Mouse (Mus musculus): ENCODE measurements around the gene Nr3c2. TPM values are rescaled to one million over a fixed set of nuclear protein-coding genes. Genes with fewer than 3 reads are reported as not detected.
A peak's percentile ranks its signal among the peaks of the same experiment; 100 is the strongest.

The Nr3c2 gene
- polyA plus RNA-seq, 1 experiment from 2014 or later, result 0.90 TPM

DNA sequence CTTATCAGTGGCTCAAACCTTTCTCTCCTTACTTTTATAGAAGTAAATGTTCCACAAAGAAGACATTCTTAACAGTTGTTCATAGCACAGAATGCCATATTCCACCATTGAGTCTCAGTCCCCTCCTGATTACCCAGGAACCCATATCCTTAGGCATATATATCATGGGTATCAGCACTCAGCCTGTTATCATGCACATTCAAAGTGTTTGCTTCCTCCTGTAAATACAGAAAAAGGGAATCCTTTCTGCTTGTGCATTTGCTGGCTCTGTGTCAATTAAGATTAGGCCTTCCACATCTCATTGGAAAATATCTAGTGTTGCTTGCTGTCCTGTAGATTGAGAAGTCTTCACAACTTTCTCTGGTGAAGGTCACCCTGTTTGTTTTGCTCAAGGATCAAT lies 12.0 kb downstream of the Nr3c2 start:
- H3K27ac ChIP-seq, result no peak overlapping the region

DNA sequence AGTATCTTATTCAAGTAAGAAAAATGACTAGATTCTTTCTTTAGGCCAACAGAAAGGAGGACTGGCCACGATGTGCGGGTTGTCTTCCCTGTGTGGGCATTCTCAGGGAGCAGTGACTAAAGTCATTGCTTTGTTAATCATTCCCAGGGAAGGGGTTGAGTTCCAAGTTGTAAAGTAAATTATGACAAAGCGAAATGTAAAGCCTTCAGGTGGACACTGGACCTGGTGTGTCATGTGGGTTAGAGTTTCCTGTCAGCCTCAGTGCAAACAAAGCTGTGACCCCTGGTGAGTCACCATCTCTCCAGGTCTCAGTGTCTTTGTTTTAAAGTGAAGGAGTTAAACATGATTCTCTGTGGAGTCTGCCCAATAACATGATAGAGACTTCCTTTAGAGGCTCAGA lies 13.4 kb downstream of the Nr3c2 start:
- no peaks in the 10 kb centered on the region for H3K27me3 ChIP-seq
- no peak for ATAC-seq
- H3K36me3 ChIP-seq (ENCODE audit: poor library complexity, severe bottlenecking), result no peaks in the 10 kb centered on the region
- no peaks in the 10 kb centered on the region for H3K9me3 ChIP-seq (replicated peaks)
- no peaks in the 10 kb centered on the region for H3K4me1 ChIP-seq
- no peak overlapping the region for H3K27ac ChIP-seq
- no peak overlapping the region for H3K9ac ChIP-seq
- no peak overlapping the region for H3K4me3 ChIP-seq
- WGBS, result 90% methylated on average over 3 of the region's 3 CpGs
- H3K4me2 ChIP-seq, result no peak overlapping the region

More for the DNA sequence above, 12.0 kb downstream of the Nr3c2 start:
- Histone ChIP-seq H3K4me3 (no peak overlapping the region), H3K36me3 (ENCODE audit: poor library complexity, severe bottlenecking) (no peaks in the 10 kb centered on the region), H3K4me1 (no peaks in the 10 kb centered on the region), H3K27me3 (no peaks in the 10 kb centered on the region), H3K9ac (no peak overlapping the region), H3K4me2 (no peak overlapping the region), H3K9me3 (replicated peaks) (no peaks in the 10 kb centered on the region)
- ATAC-seq, result no peak

DNA sequence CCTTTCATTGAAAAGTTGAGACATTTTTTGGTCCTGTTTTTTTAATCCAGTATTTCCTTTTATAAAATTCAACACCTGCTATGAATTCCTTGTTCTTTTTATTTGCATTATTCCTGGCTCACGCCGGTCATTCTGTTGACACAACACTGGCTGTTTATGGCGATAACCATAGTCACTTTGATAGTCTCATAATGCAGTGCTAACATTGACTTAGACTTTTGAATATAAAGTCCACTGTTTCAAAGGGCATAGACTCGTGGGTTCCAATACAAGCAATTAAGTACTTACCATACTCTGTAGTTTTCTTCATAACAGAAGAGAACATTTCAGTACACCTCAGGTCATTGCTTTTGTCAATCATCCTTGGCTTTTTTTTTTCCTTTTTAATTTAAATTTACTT lies 14.0 kb downstream of the Nr3c2 start:
- no peaks in the 10 kb centered on the region for H3K9me3 ChIP-seq (replicated peaks)
- no peak overlapping the region for H3K9ac ChIP-seq
- no peaks in the 10 kb centered on the region for H3K27me3 ChIP-seq
- ATAC-seq, result no peak
- 85% methylated on average over 4 of the region's 4 CpGs for WGBS
- no peaks in the 10 kb centered on the region for H3K4me1 ChIP-seq
- H3K27ac ChIP-seq, result no peak overlapping the region
- no peak overlapping the region for H3K4me2 ChIP-seq
- no peak overlapping the region for H3K4me3 ChIP-seq
- no peaks in the 10 kb centered on the region for H3K36me3 ChIP-seq (ENCODE audit: poor library complexity, severe bottlenecking)

DNA sequence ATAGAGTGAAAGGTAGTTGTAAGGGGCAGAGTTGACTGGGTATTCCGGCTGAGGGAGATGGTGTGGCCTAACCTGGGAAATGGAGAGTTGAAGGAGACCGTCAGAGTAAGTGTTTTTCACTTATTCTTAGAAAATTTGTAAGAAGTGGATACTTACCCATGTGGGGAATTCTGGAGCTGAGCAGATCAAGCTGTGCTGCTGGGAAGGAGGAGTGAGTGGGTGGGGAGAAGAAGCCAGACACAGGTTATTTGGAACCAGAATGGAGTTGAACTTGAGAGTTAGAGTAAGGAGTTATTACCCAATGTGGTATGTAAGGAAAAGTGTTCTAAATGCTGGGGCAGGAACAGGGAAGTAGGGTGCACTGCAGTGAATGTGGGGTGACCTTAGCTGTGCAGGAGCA lies 16.0 kb downstream of the Nr3c2 start:
- no peak for ATAC-seq
- Histone ChIP-seq H3K9me3 (replicated peaks) (no peaks in the 10 kb centered on the region), H3K27me3 (no peaks in the 10 kb centered on the region), H3K4me2 (no peak overlapping the region), H3K4me1 (no peaks in the 10 kb centered on the region), H3K27ac (no peak overlapping the region), H3K4me3 (no peak overlapping the region), H3K36me3 (ENCODE audit: poor library complexity, severe bottlenecking) (no peaks in the 10 kb centered on the region), H3K9ac (no peak overlapping the region)
- 87% methylated on average over 2 of the region's 2 CpGs for WGBS

GRCm38 (mm10) chr8:76919546-76919945 lies 20.3 kb downstream of the Nr3c2 start:
- H3K9me3 ChIP-seq (replicated peaks), result no peaks in the 10 kb centered on the region
- H3K27ac ChIP-seq, result no peak overlapping the region
- H3K9ac ChIP-seq, result no peak overlapping the region
- no peak overlapping the region for H3K4me3 ChIP-seq
- H3K4me2 ChIP-seq, result no peak overlapping the region
- no peak for ATAC-seq
- H3K36me3 ChIP-seq (ENCODE audit: poor library complexity, severe bottlenecking), result no peaks in the 10 kb centered on the region
- no peaks in the 10 kb centered on the region for H3K4me1 ChIP-seq
- H3K27me3 ChIP-seq, result no peaks in the 10 kb centered on the region
- WGBS, result 81% methylated on average over 2 of the region's 2 CpGs

DNA sequence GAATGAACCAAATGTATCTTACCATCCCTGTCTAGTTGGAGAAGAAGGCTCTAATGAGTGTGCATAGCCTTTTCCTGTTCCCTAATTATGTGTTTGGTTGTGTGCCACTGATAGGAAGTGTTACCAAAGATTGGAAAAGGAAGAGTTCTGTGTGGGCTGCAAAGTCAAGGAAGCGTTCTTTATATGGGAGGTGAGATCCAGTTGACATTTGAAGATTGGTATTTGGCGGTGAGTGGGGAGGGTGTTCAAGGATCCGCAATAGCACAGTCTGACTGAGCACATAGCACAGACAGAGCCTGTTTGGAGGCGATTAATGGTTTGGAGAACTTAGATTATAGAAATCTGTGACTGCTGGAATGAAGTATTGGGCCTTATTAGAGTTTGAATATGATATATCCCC lies 24.9 kb downstream of the Nr3c2 start:
- H3K9ac ChIP-seq, result no peak overlapping the region
- no peaks in the 10 kb centered on the region for H3K4me1 ChIP-seq
- no peak overlapping the region for H3K27ac ChIP-seq
- H3K4me2 ChIP-seq, result no peak overlapping the region
- no peaks in the 10 kb centered on the region for H3K36me3 ChIP-seq (ENCODE audit: poor library complexity, severe bottlenecking)
- no peak for ATAC-seq
- no peak overlapping the region for H3K4me3 ChIP-seq
- WGBS, result 95% methylated on average over 4 of the region's 4 CpGs
- no peaks in the 10 kb centered on the region for H3K9me3 ChIP-seq (replicated peaks)
- H3K27me3 ChIP-seq, result no peaks in the 10 kb centered on the region

- Histone ChIP-seq H3K27me3 (no peaks in the 10 kb centered on the region), H3K4me3 (no peak overlapping the region), H3K27ac (no peak overlapping the region), H3K4me2 (no peak overlapping the region), H3K9me3 (replicated peaks) (no peaks in the 10 kb centered on the region), H3K36me3 (ENCODE audit: poor library complexity, severe bottlenecking) (no peaks in the 10 kb centered on the region), H3K4me1 (no peaks in the 10 kb centered on the region), H3K9ac (no peak overlapping the region)
- no peak for ATAC-seq
- 98% methylated on average over 1 of the region's 1 CpGs for WGBS
These were observed 29.1 kb downstream of the Nr3c2 start for GRCm38 (mm10) chr8:76928326-76928725.

- Histone ChIP-seq H3K4me3 (no peak overlapping the region), H3K4me1 (no peaks in the 10 kb centered on the region), H3K36me3 (ENCODE audit: poor library complexity, severe bottlenecking) (no peaks in the 10 kb centered on the region), H3K27ac (no peak overlapping the region), H3K9me3 (replicated peaks) (no peaks in the 10 kb centered on the region), H3K27me3 (no peaks in the 10 kb centered on the region), H3K4me2 (no peak overlapping the region), H3K9ac (no peak overlapping the region)
- 91% methylated on average over 5 of the region's 5 CpGs for WGBS
- ATAC-seq, result no peak
These were observed 29.6 kb downstream of the Nr3c2 start for GRCm38 (mm10) chr8:76928808-76929207.

DNA sequence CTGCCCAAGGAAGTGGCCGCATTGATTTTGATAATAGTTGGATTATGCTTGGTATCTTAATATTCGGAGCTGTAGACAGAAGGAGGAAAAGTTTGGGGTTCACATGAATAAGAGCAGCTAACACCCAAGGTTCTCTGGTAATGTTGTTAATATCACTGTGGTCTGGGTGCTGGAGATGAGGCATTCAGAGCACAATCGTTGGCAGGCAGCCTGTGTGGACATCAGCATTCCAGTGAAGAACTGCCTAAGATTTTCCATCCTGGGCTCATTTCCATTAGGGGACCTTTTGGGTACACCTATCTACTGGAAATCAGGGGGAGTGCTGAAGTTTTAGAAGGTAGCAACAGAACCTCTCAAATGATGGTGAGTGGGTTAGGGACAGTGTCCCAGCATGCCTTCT lies 65.8 kb downstream of the Nr3c2 start:
- Histone ChIP-seq H3K4me3 (no peak overlapping the region), H3K4me2 (no peak overlapping the region), H3K9me3 (replicated peaks) (no peaks in the 10 kb centered on the region), H3K27ac (no peak overlapping the region), H3K4me1 (no peaks in the 10 kb centered on the region), H3K9ac (no peak overlapping the region), H3K27me3 (no peaks in the 10 kb centered on the region), H3K36me3 (ENCODE audit: poor library complexity, severe bottlenecking) (no peaks in the 10 kb centered on the region)
- no peak for ATAC-seq
- WGBS, result 95% methylated on average over 3 of the region's 3 CpGs

DNA sequence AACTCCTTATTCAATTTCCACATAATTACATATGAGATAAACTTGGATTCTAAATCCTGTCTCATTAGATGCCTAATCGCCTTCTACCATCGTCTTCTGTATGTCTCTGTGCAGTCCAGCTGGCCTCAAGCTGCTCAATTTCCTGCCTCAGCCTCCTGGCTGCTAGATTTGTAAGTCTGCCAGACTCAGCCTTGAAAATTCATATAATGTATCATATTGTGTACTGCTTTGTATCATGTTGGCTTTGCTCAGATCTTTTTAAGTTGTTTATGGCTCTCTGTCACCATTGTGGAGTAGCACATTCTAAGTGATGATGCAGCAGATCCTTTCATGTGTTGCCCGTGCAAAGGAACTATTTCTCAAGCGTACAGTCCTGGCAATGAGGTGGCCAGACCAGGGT lies 71.9 kb downstream of the Nr3c2 start:
- Histone ChIP-seq H3K27ac (no peak overlapping the region), H3K9me3 (replicated peaks) (no peaks in the 10 kb centered on the region), H3K4me3 (no peak overlapping the region), H3K27me3 (no peaks in the 10 kb centered on the region), H3K4me2 (no peak overlapping the region), H3K9ac (no peak overlapping the region), H3K4me1 (peaks cover 12% of the 10 kb centered on the region), H3K36me3 (ENCODE audit: poor library complexity, severe bottlenecking) (no peaks in the 10 kb centered on the region)
- no peak for ATAC-seq
- 90% methylated on average over 4 of the region's 4 CpGs for WGBS

GRCm38 (mm10) chr8:76971761-76972404 lies 72.6 kb downstream of the Nr3c2 start:
- no peaks in the 10 kb centered on the region for H3K27me3 ChIP-seq
- H3K4me2 ChIP-seq, result no peak overlapping the region
- H3K9ac ChIP-seq, result no peak overlapping the region
- 87% methylated on average over 9 of the region's 9 CpGs for WGBS
- no peak overlapping the region for H3K27ac ChIP-seq
- H3K9me3 ChIP-seq (replicated peaks), result no peaks in the 10 kb centered on the region
- H3K4me3 ChIP-seq, result no peak overlapping the region
- H3K36me3 ChIP-seq (ENCODE audit: poor library complexity, severe bottlenecking), result no peaks in the 10 kb centered on the region
- ATAC-seq, result no peak
- peaks cover 12% of the 10 kb centered on the region for H3K4me1 ChIP-seq

- Histone ChIP-seq H3K27ac (no peak overlapping the region), H3K4me2 (no peak overlapping the region), H3K4me1 (peaks cover 12% of the 10 kb centered on the region), H3K9ac (no peak overlapping the region), H3K4me3 (no peak overlapping the region), H3K27me3 (no peaks in the 10 kb centered on the region), H3K9me3 (replicated peaks) (no peaks in the 10 kb centered on the region), H3K36me3 (ENCODE audit: poor library complexity, severe bottlenecking) (no peaks in the 10 kb centered on the region)
- peak; percentile 92 for ATAC-seq
- WGBS, result 38% methylated on average over 8 of the region's 8 CpGs
These were observed 73.8 kb downstream of the Nr3c2 start for GRCm38 (mm10) chr8:76972947-76973552.

- no peak for ATAC-seq
- 84% methylated on average over 4 of the region's 4 CpGs for WGBS
- Histone ChIP-seq H3K36me3 (ENCODE audit: poor library complexity, severe bottlenecking) (no peaks in the 10 kb centered on the region), H3K27me3 (no peaks in the 10 kb centered on the region), H3K4me2 (no peak overlapping the region), H3K4me3 (no peak overlapping the region), H3K9me3 (replicated peaks) (no peaks in the 10 kb centered on the region), H3K27ac (no peak overlapping the region), H3K9ac (no peak overlapping the region), H3K4me1 (peaks cover 5% of the 10 kb centered on the region; the same call in 1 of the 2 replicates)
These were observed 78.7 kb downstream of the Nr3c2 start for GRCm38 (mm10) chr8:76977907-76978306.
